Mouse (Mus musculus): ENCODE data around the gene Il12b. TPM values are rescaled to one million over a fixed set of nuclear protein-coding genes. Genes with fewer than 3 reads are reported as not detected.

The Il12b gene
- not detected in 2 replicates for polyA plus RNA-seq (2015; fragmentation: Nextera tagmentation; extraction: Ambion mirVana)

- H3K4me2 ChIP-seq (replicated peaks) = peak within 1 kb of the TSS; percentile 67
- ATAC-seq (ENCODE audit: insufficient number of reproducible peaks, low FRiP score, low TSS enrichment, low read depth) = no peak
These were observed at the start of gene Il12b for GRCm38 (mm10) chr11:44399763-44400162. Il12b (plus strand) TSS chr11:44400063.

GRCm38 (mm10) chr11:44354860-44355470 lies 44.9 kb upstream of the Il12b start:
- H3K9ac ChIP-seq = no peak overlapping the region
- 69% methylated on average over 8 of the region's 8 CpGs for WGBS
- no peak overlapping the region for H3K4me2 ChIP-seq (replicated peaks)
- no peaks in the 10 kb centered on the region for H3K4me1 ChIP-seq
- H3K4me3 ChIP-seq (replicated peaks) = no peak overlapping the region
- no peaks in the 10 kb centered on the region for H3K9me3 ChIP-seq (replicated peaks)
- no peaks in the 10 kb centered on the region for H3K36me3 ChIP-seq
- H3K27me3 ChIP-seq = no peaks in the 10 kb centered on the region
- H3K27ac ChIP-seq (replicated peaks) = no peak overlapping the region
- no peak for ATAC-seq (ENCODE audit: insufficient number of reproducible peaks, low FRiP score, low TSS enrichment, low read depth)

More at GRCm38 (mm10) chr11:44399763-44400162, at the start of gene Il12b:
- Histone ChIP-seq H3K9me3 (replicated peaks) (no peaks in the 10 kb centered on the region), H3K27ac (replicated peaks) (no peak within 1 kb of the TSS), H3K36me3 (no peaks in the 10 kb centered on the region), H3K9ac (0 out of 2 replicates have a peak within 1 kb of the TSS, but pooled peaks have one; percentile 19), H3K4me1 (0 out of 2 replicates have a peak, but pooled peaks cover 6% of the 10 kb centered on the region), H3K27me3 (0 out of 2 replicates have a peak, but pooled peaks cover 4% of the 10 kb centered on the region), H3K4me3 (replicated peaks) (peak within 1 kb of the TSS; percentile 38)
- whole genome bisulfite sequencing = 68% methylated on average over 6 of the region's 6 CpGs

DNA sequence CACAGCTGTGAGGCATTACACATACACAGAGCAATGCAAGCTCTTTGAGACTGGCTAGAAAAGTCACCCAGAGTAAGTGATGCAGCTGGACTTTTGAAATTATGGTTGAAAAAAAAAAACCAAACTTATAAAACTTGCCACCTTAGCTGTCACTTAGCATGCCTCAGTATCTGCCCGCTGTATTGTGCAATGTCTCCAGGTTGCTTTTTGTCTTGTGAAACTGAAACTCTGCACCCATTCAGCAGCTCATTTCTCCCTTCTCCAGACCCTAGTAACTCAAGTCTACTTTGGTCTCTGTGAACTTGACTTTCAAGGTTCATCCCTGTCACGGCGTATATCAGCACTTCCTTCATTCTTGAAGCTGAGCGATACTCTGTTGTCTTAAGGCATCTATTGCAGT lies 43.7 kb upstream of the Il12b start:
- Histone ChIP-seq H3K27ac (replicated peaks) (no peak overlapping the region), H3K4me2 (replicated peaks) (no peak overlapping the region), H3K4me1 (no peaks in the 10 kb centered on the region), H3K9ac (no peak overlapping the region), H3K36me3 (no peaks in the 10 kb centered on the region), H3K4me3 (replicated peaks) (no peak overlapping the region), H3K27me3 (no peaks in the 10 kb centered on the region), H3K9me3 (replicated peaks) (no peaks in the 10 kb centered on the region)
- ATAC-seq (ENCODE audit: insufficient number of reproducible peaks, low FRiP score, low TSS enrichment, low read depth) = no peak
- 93% methylated on average over 4 of the region's 4 CpGs for WGBS

GRCm38 (mm10) chr11:44364536-44364935 lies 35.3 kb upstream of the Il12b start:
- Histone ChIP-seq H3K27me3 (no peaks in the 10 kb centered on the region), H3K9me3 (replicated peaks) (no peaks in the 10 kb centered on the region), H3K27ac (replicated peaks) (no peak overlapping the region), H3K4me3 (replicated peaks) (no peak overlapping the region), H3K36me3 (no peaks in the 10 kb centered on the region), H3K4me1 (no peaks in the 10 kb centered on the region), H3K9ac (no peak overlapping the region), H3K4me2 (replicated peaks) (no peak overlapping the region)
- no peak for ATAC-seq (ENCODE audit: insufficient number of reproducible peaks, low FRiP score, low TSS enrichment, low read depth)

DNA sequence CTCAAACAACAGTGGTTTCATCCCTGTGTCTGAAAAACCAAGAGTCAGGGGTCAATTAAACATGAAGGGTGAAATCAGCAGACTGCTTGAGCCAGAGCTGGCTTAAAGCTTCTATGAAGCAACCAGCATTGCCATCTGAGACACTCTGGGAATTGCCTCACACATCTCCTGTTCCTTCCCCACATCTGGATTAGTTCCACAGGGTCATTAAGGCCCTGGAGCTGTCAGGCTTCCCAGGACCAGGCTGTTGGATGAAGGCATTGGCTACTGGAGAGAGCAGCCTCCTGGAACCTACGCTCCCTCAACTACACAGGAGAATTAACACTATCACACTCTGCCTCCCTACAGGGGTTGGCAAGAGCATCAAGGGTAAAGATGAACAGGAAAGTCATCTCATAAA lies 32.2 kb upstream of the Il12b start:
- no peak overlapping the region for H3K9ac ChIP-seq
- H3K27me3 ChIP-seq = no peaks in the 10 kb centered on the region; the same call in 1 of the 2 replicates
- ATAC-seq (ENCODE audit: insufficient number of reproducible peaks, low FRiP score, low TSS enrichment, low read depth) = no peak
- no peak overlapping the region for H3K4me3 ChIP-seq (replicated peaks)
- H3K9me3 ChIP-seq (replicated peaks) = no peaks in the 10 kb centered on the region
- H3K4me1 ChIP-seq = no peaks in the 10 kb centered on the region
- H3K27ac ChIP-seq (replicated peaks) = no peak overlapping the region
- H3K36me3 ChIP-seq = no peaks in the 10 kb centered on the region
- H3K4me2 ChIP-seq (replicated peaks) = no peak overlapping the region
- WGBS = 54% methylated on average over 1 of the region's 1 CpGs

GRCm38 (mm10) chr11:44372856-44373255 lies 27.0 kb upstream of the Il12b start:
- no peak overlapping the region for H3K27ac ChIP-seq (replicated peaks)
- H3K4me3 ChIP-seq (replicated peaks) = no peak overlapping the region
- H3K36me3 ChIP-seq = no peaks in the 10 kb centered on the region
- no peaks in the 10 kb centered on the region for H3K9me3 ChIP-seq (replicated peaks)
- no peak overlapping the region for H3K4me2 ChIP-seq (replicated peaks)
- no peaks in the 10 kb centered on the region; the same call in 1 of the 2 replicates for H3K27me3 ChIP-seq
- 82% methylated on average over 6 of the region's 6 CpGs for WGBS
- H3K4me1 ChIP-seq = no peaks in the 10 kb centered on the region
- no peak for ATAC-seq (ENCODE audit: insufficient number of reproducible peaks, low FRiP score, low TSS enrichment, low read depth)
- H3K9ac ChIP-seq = no peak overlapping the region

GRCm38 (mm10) chr11:44377879-44378278 lies 22.0 kb upstream of the Il12b start:
- WGBS = 82% methylated on average over 5 of the region's 5 CpGs
- no peak overlapping the region for H3K9ac ChIP-seq
- no peak overlapping the region for H3K4me3 ChIP-seq (replicated peaks)
- no peaks in the 10 kb centered on the region for H3K27me3 ChIP-seq
- no peaks in the 10 kb centered on the region for H3K36me3 ChIP-seq
- no peaks in the 10 kb centered on the region for H3K9me3 ChIP-seq (replicated peaks)
- no peak overlapping the region for H3K4me2 ChIP-seq (replicated peaks)
- H3K4me1 ChIP-seq = no peaks in the 10 kb centered on the region
- ATAC-seq (ENCODE audit: insufficient number of reproducible peaks, low FRiP score, low TSS enrichment, low read depth) = no peak
- H3K27ac ChIP-seq (replicated peaks) = no peak overlapping the region

GRCm38 (mm10) chr11:44380432-44381051 lies 19.3 kb upstream of the Il12b start:
- WGBS = 90% methylated on average over 3 of the region's 3 CpGs
- no peak overlapping the region for H3K4me2 ChIP-seq (replicated peaks)
- no peaks in the 10 kb centered on the region for H3K4me1 ChIP-seq
- H3K9ac ChIP-seq = no peak overlapping the region
- no peaks in the 10 kb centered on the region for H3K27me3 ChIP-seq
- no peak overlapping the region for H3K27ac ChIP-seq (replicated peaks)
- no peak for ATAC-seq (ENCODE audit: insufficient number of reproducible peaks, low FRiP score, low TSS enrichment, low read depth)
- no peak overlapping the region for H3K4me3 ChIP-seq (replicated peaks)
- no peaks in the 10 kb centered on the region for H3K9me3 ChIP-seq (replicated peaks)
- no peaks in the 10 kb centered on the region for H3K36me3 ChIP-seq

- ATAC-seq (ENCODE audit: insufficient number of reproducible peaks, low FRiP score, low TSS enrichment, low read depth) = no peak
- H3K36me3 ChIP-seq = no peaks in the 10 kb centered on the region
- H3K27me3 ChIP-seq = no peaks in the 10 kb centered on the region
- no peak overlapping the region for H3K27ac ChIP-seq (replicated peaks)
- H3K9me3 ChIP-seq (replicated peaks) = no peaks in the 10 kb centered on the region
- H3K9ac ChIP-seq = no peak overlapping the region
- no peak overlapping the region for H3K4me3 ChIP-seq (replicated peaks)
- no peaks in the 10 kb centered on the region for H3K4me1 ChIP-seq
- 30% methylated on average over 3 of the region's 3 CpGs for WGBS
- no peak overlapping the region for H3K4me2 ChIP-seq (replicated peaks)
These were observed 17.7 kb upstream of the Il12b start for GRCm38 (mm10) chr11:44382200-44382599.

DNA sequence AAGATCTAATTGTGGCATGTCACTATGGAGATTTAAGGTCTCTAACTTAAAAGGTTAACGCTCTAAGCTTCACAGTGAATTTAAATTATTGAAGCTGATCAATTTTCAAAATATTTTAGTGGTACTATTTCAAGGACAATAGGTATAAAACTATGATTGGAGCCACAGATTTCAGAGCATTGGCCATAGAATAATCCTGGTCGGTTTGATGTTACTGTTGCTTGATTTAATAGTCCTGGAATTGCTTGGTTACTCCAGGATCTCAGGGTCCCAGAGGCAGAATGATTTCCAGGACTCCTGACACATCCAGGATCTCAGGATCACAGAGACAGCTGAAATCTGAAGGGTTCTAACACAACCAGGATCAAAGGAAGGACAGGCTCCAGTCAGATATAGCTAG lies 12.8 kb upstream of the Il12b start:
- Histone ChIP-seq H3K9me3 (replicated peaks) (no peaks in the 10 kb centered on the region), H3K9ac (no peak overlapping the region), H3K4me2 (replicated peaks) (no peak overlapping the region), H3K27ac (replicated peaks) (no peak overlapping the region), H3K4me1 (no peaks in the 10 kb centered on the region), H3K4me3 (replicated peaks) (no peak overlapping the region), H3K36me3 (no peaks in the 10 kb centered on the region), H3K27me3 (no peaks in the 10 kb centered on the region)
- 77% methylated on average over 2 of the region's 2 CpGs for WGBS
- no peak for ATAC-seq (ENCODE audit: insufficient number of reproducible peaks, low FRiP score, low TSS enrichment, low read depth)

DNA sequence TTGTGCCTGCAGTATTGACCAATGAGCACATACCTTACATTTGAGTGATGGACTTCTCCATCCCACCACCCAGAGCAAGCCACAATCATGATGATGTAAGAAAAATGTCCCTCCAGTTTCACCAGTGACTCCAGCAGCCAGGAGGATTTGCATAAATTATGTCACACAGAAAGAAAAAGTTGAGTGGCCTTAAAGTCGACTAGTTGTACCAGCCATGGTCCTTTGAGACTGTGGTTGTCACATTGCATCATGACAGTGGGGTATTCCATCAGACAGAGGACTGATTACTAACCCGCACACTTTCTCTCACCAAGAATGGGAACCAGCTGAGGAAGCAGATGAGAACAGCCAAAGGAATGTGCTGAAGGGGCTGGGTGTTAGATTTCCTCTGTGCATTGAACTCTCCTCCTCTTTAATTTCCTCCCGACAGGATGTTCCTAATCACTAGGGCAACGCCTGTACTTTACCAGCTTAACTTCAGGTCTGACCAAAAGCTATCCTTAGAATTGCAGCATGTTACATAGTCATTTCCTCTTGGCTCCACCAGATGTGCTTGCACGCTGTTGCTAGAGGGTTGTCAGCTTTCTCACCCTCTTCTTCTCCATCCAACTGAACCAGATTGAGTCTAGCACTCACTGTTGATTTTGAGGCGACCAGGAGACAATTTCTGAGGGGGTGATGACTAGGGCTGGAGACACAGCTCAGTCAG lies 9.7 kb upstream of the Il12b start:
- 13% methylated on average over 6 of the region's 6 CpGs for WGBS
- Histone ChIP-seq H3K4me1 (no peaks in the 10 kb centered on the region), H3K4me3 (replicated peaks) (no peak overlapping the region)

More for the DNA sequence above, 9.7 kb upstream of the Il12b start:
- no peak overlapping the region for H3K9ac ChIP-seq
- no peaks in the 10 kb centered on the region for H3K36me3 ChIP-seq
- H3K9me3 ChIP-seq (replicated peaks) = no peaks in the 10 kb centered on the region
- ATAC-seq (ENCODE audit: insufficient number of reproducible peaks, low FRiP score, low TSS enrichment, low read depth) = no peak
- H3K4me2 ChIP-seq (replicated peaks) = no peak overlapping the region
- H3K27me3 ChIP-seq = no peaks in the 10 kb centered on the region
- no peak overlapping the region for H3K27ac ChIP-seq (replicated peaks)

Measured in embryonic facial prominence, embryonic 15.5 days (tissue).